Mouse (Mus musculus) spleen, adult 2 months (tissue): Measurements from ENCODE around the gene Hydin.

Experiments
- CTCF ChIP-seq: fragments of 200-500 bp; IDR thresholded peaks from 2 replicates; pipeline ENCODE4 v1.5.1; 2011; ENCODE audit warnings: mild to moderate bottlenecking, inconsistent platforms; ENCODE audit not compliant: insufficient read depth, insufficient read length, insufficient replicate concordance; ENCODE audit errors: extremely low read depth
- POLR2A ChIP-seq: fragments of 200-500 bp; IDR thresholded peaks from 2 replicates; pipeline ENCODE4 v1.6.1; 2011; ENCODE audit warnings: low read depth, low read length, inconsistent platforms

GRCm38 (mm10) chr8:110644901-110645300 is 378.1 kb downstream of the Hydin start:
- TF ChIP-seq POLR2A = no peak
- no peak for TF ChIP-seq CTCF
